Mouse (Mus musculus) ES-E14 (cell line): Measurements from ENCODE around the gene Srrd.

Experiments
- MAFK ChIP-seq: IDR thresholded peaks from 2 replicates; pipeline ENCODE4 v1.6.1; 2014; ENCODE audit warnings: mild to moderate bottlenecking, low read depth, low read length, inconsistent platforms; ENCODE audit not compliant: insufficient read depth
- ZNF384 ChIP-seq: IDR thresholded peaks from 2 replicates; pipeline ENCODE4 v1.6.1; 2012; ENCODE audit warnings: low read depth, low read length, inconsistent platforms

DNA sequence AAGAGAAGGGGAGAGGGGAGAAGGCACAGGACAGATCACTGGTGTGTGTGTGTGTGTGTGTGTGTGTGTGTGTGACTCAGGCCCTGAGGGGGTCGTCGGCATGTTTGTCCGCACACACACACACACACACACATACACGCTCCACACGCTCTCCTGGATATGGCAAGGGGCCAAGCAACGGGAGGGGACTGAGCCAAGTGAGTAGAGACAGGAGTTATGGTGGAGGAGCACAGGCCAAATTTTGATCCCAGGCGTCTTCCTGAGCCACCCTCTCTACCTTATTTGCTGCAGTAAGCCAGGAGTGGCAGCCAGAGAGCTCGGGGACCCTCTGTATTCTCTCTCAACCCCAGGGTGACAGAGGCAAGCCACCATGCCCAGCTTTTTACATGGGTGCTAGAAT, 53.6 kb downstream of the Srrd start:
- TF ChIP-seq MAFK (no peak), ZNF384 (no peak)
